Mouse (Mus musculus) thymus, adult 2 months (tissue): Measurements from ENCODE around the gene Rnf157.

Source experiments
- CTCF ChIP-seq: fragments of 200-500 bp; IDR thresholded peaks from 2 replicates; pipeline ENCODE4 v1.5.1; 2012; ENCODE audit warnings: mild to moderate bottlenecking, control low read depth, low read length, moderate library complexity, borderline replicate concordance; ENCODE audit not compliant: control insufficient read depth, poor library complexity, insufficient read depth; ENCODE audit errors: extremely low read depth
- POLR2A ChIP-seq: fragments of 200-500 bp; IDR thresholded peaks from 2 replicates; pipeline ENCODE4 v1.6.1; 2012; ENCODE audit warnings: mild to moderate bottlenecking, low read length, control low read depth, moderate library complexity; ENCODE audit not compliant: control insufficient read depth, poor library complexity, insufficient read depth; ENCODE audit errors: extremely low read depth

DNA sequence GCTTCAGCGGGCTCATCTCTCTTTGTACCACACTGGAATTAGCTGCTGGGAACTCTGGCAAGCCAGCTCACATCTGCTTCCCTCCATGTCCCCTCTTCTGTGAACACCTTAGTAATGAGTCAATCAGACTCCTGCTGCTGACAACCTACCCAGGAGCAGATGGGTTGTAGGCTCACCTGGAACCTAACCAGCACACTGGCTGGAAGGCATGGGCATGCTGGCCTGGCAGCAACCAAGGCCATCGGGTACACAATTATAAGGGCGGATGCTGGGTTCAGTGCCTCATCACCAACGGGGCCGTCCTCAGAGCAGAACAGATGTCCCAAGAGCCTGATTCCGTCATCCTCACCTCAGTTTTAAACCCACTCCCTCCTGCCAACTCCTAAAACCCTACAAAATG is 114.2 kb downstream of the Rnf157 start:
- no peak for TF ChIP-seq CTCF
- no peak for TF ChIP-seq POLR2A
